Mouse (Mus musculus) spleen, adult 2 months (tissue): ENCODE results near the gene Herpud1. TPM values are rescaled to one million over a fixed set of nuclear protein-coding genes. Genes with fewer than 3 reads are reported as not detected.
A peak's percentile ranks its signal among the peaks of the same experiment; 100 is the strongest.
"Not testable (repeated sequence)": the region's sequence is repeated elsewhere in the genome, so short reads cannot be mapped to it uniquely, and the experiment has no call there.

Experiments used
- DNase-seq, 2 experiments: peaks; one replicate each; pipeline versions ENCODE4 v3.0.0 to v3.0.0-alpha.2; 2012 to 2021; ENCODE audit warnings: low spot score in 2 of 2, low read depth in 1 of 2
- H3K27ac ChIP-seq: fragments of 200-500 bp; 2 replicates; pipeline ENCODE4 v1.5.1; 2012; ENCODE audit warnings: low read length, inconsistent platforms; ENCODE audit not compliant: insufficient read depth
- H3K27me3 ChIP-seq: fragments of 200-500 bp; 2 replicates; pipeline ENCODE4 v1.6.1; 2012; ENCODE audit warnings: mild to moderate bottlenecking, moderate library complexity, low read length, inconsistent platforms; ENCODE audit not compliant: control insufficient read depth, insufficient read depth
- H3K36me3 ChIP-seq: fragments of 200-500 bp; 2 replicates; pipeline ENCODE4 v1.6.1; 2012; ENCODE audit warnings: mild to moderate bottlenecking, low read length, inconsistent platforms; ENCODE audit not compliant: control insufficient read depth, insufficient read depth
- H3K4me1 ChIP-seq: fragments of 200-500 bp; 2 replicates; pipeline ENCODE4 v1.6.1; 2011; ENCODE audit warnings: inconsistent platforms; ENCODE audit not compliant: control insufficient read depth, insufficient read depth, insufficient read length
- H3K4me3 ChIP-seq: fragments of 200-500 bp; 2 replicates; pipeline ENCODE4 v1.5.1; 2011; ENCODE audit warnings: mild to moderate bottlenecking, inconsistent platforms; ENCODE audit not compliant: insufficient read depth, insufficient read length; ENCODE audit errors: extremely low read depth
- CTCF ChIP-seq: fragments of 200-500 bp; IDR thresholded peaks from 2 replicates; pipeline ENCODE4 v1.5.1; 2011; ENCODE audit warnings: mild to moderate bottlenecking, inconsistent platforms; ENCODE audit not compliant: insufficient read depth, insufficient read length, insufficient replicate concordance; ENCODE audit errors: extremely low read depth
- POLR2A ChIP-seq: fragments of 200-500 bp; IDR thresholded peaks from 2 replicates; pipeline ENCODE4 v1.6.1; 2011; ENCODE audit warnings: low read depth, low read length, inconsistent platforms
- WGBS: fragments of 180-500 bp; shearing (Covaris S2); methylation state at CpG from one replicate; pipeline ENCODE4 v1.1.7; 2018; 5-methylcytosine and 5-hydroxymethylcytosine counted together
- polyA plus RNA-seq: library from polyadenylated mRNA; depleted of rRNA; stranded (reverse); fragments of >200 nt; gene quantifications from 2 replicates; pipeline ENCODE4 v1.2.3, GENCODE M21; 2012

The Herpud1 gene
- polyA plus RNA-seq, 1 experiment, result 198 TPM

GRCm38 (mm10) chr8:94396964-94397657 is 10.9 kb downstream of the Herpud1 start:
- TF ChIP-seq POLR2A (no peak), CTCF (peak; percentile 85; the same call in 1 of the 2 replicates)
- 70% methylated on average over 11 of the region's 11 CpGs for WGBS
- H3K27ac ChIP-seq, result no peak overlapping the region

GRCm38 (mm10) chr8:94398587-94398986 is 12.3 kb downstream of the Herpud1 start:
- DNase-seq, result peak; percentile 48 to 53

More at GRCm38 (mm10) chr8:94396964-94397657, 10.9 kb downstream of the Herpud1 start:
- Histone ChIP-seq H3K27me3 (no peaks in the 10 kb centered on the region), H3K4me1 (peaks cover 2% of the 10 kb centered on the region; the same call in 1 of the 2 replicates), H3K36me3 (peaks cover 36% of the 10 kb centered on the region), H3K4me3 (no peak overlapping the region)
- peak; percentile 40 to 51 for DNase-seq

GRCm38 (mm10) chr8:94399361-94399953 is 13.2 kb downstream of the Herpud1 start:
- H3K4me3 ChIP-seq, result no peak overlapping the region
- H3K36me3 ChIP-seq, result peaks cover 17% of the 10 kb centered on the region
- H3K4me1 ChIP-seq, result peaks cover 2% of the 10 kb centered on the region; the same call in 1 of the 2 replicates
- DNase-seq, result no peak
- TF ChIP-seq CTCF, result no peak
- WGBS, result 82% methylated on average over 3 of the region's 3 CpGs
- H3K27ac ChIP-seq, result peak overlapping the region; percentile 6
- H3K27me3 ChIP-seq, result no peaks in the 10 kb centered on the region

More at GRCm38 (mm10) chr8:94398587-94398986, 12.3 kb downstream of the Herpud1 start:
- H3K27ac ChIP-seq, result peak overlapping the region; percentile 56
- no peaks in the 10 kb centered on the region for H3K27me3 ChIP-seq
- H3K4me1 ChIP-seq, result peaks cover 2% of the 10 kb centered on the region; the same call in 1 of the 2 replicates
- peaks cover 24% of the 10 kb centered on the region for H3K36me3 ChIP-seq
- H3K4me3 ChIP-seq, result no peak overlapping the region
- 30% methylated on average over 6 of the region's 6 CpGs for WGBS
- TF ChIP-seq CTCF, result no peak
- no peak for TF ChIP-seq POLR2A

GRCm38 (mm10) chr8:94399957-94400356 is 13.7 kb downstream of the Herpud1 start:
- not testable (repeated sequence) for H3K27ac ChIP-seq, H3K27me3 ChIP-seq, DNase-seq, H3K4me3 ChIP-seq, H3K4me1 ChIP-seq
- peaks cover 12% of the 10 kb centered on the region for H3K36me3 ChIP-seq
- 82% methylated on average over 2 of the region's 2 CpGs for WGBS

- Histone ChIP-seq H3K27ac (no peak overlapping the region), H3K27me3 (no peaks in the 10 kb centered on the region), H3K4me1 (peaks cover 15% of the 10 kb centered on the region; the same call in 1 of the 2 replicates), H3K4me3 (no peak overlapping the region), H3K36me3 (no peaks in the 10 kb centered on the region)
- 47% methylated on average over 8 of the region's 8 CpGs for WGBS
- TF ChIP-seq CTCF, result no peak
- TF ChIP-seq POLR2A, result no peak
- no peak for DNase-seq
These were observed 22.3 kb downstream of the Herpud1 start for GRCm38 (mm10) chr8:94408443-94409080.

- no peaks in the 10 kb centered on the region for H3K36me3 ChIP-seq
- H3K27ac ChIP-seq, result no peak overlapping the region
- WGBS, result 83% methylated on average over 7 of the region's 7 CpGs
- DNase-seq, result no peak
- TF ChIP-seq CTCF, result no peak
- TF ChIP-seq POLR2A, result no peak
- H3K4me3 ChIP-seq, result no peak overlapping the region
- no peaks in the 10 kb centered on the region for H3K27me3 ChIP-seq
- H3K4me1 ChIP-seq, result peaks cover 16% of the 10 kb centered on the region; the same call in 1 of the 2 replicates
These were observed 23.3 kb downstream of the Herpud1 start for GRCm38 (mm10) chr8:94409523-94409922.

- H3K27me3 ChIP-seq, result no peaks in the 10 kb centered on the region
- WGBS, result 62% methylated on average over 6 of the region's 6 CpGs
- TF ChIP-seq POLR2A (no peak), CTCF (no peak)
- no peak overlapping the region for H3K4me3 ChIP-seq
- no peaks in the 10 kb centered on the region for H3K36me3 ChIP-seq
- peaks cover 17% of the 10 kb centered on the region; the same call in 1 of the 2 replicates for H3K4me1 ChIP-seq
- no peak for DNase-seq
- H3K27ac ChIP-seq, result 0 out of 2 replicates have a peak overlapping the region, but pooled peaks have one; percentile 7
These were observed 26.3 kb downstream of the Herpud1 start for GRCm38 (mm10) chr8:94412518-94412917.
